Mouse (Mus musculus) olfactory bulb, adult 2 months (tissue): ENCODE results near the gene Gabarapl1.

ENCODE experiments used
- CTCF ChIP-seq: fragments of 200-500 bp; IDR thresholded peaks from 2 replicates; pipeline ENCODE4 v1.5.1; 2012; ENCODE audit warnings: low read depth, mild to moderate bottlenecking, low read length, moderate library complexity; ENCODE audit not compliant: insufficient read depth
- POLR2A ChIP-seq: fragments of 200-500 bp; IDR thresholded peaks from 2 replicates; pipeline ENCODE4 v1.6.1; 2012; ENCODE audit warnings: mild to moderate bottlenecking, low read depth, low read length, moderate library complexity; ENCODE audit not compliant: insufficient read depth

DNA sequence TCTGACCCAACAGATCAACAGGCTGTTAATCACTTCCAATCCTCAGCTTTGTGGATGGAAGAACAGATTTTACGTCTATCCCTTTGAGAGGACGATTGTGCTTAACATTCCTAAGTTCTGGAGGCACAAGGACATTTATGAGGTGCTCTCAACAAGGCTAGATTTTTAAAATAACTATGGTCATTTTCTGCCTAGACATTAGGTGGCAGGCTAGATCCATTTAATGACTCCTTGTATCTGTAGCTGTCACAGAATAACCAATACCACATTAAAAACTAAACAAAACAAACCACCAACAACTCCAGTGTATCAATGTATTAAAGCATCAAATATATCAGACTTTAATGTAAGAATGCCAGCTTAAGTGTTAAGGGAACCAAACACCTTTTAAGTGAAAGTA, 42.4 kb downstream of the Gabarapl1 start:
- TF ChIP-seq CTCF (no peak), POLR2A (no peak)
